Mouse (Mus musculus) gastrocnemius, postnatal 10 days (tissue): Measurements from ENCODE around the gene Tmem230. TPM values are rescaled to one million over a fixed set of nuclear protein-coding genes. Genes with fewer than 3 reads are reported as not detected.
"Not testable (repeated sequence)": the region's sequence is repeated elsewhere in the genome, so short reads cannot be mapped to it uniquely, and the experiment has no call there.

ENCODE experiments used
- DNase-seq: peaks from one replicate; pipeline ENCODE4 v3.0.0; 2021; ENCODE audit warnings: mixed read lengths
- total RNA-seq, 2 experiments: library from RNA; stranded (reverse); gene quantifications; 2 replicates each; pipeline ENCODE4 v1.2.3; 2021

Gene Tmem230
- total RNA-seq, 2 experiments from 2014 or later, result 21.6 to 26.9 TPM

DNA sequence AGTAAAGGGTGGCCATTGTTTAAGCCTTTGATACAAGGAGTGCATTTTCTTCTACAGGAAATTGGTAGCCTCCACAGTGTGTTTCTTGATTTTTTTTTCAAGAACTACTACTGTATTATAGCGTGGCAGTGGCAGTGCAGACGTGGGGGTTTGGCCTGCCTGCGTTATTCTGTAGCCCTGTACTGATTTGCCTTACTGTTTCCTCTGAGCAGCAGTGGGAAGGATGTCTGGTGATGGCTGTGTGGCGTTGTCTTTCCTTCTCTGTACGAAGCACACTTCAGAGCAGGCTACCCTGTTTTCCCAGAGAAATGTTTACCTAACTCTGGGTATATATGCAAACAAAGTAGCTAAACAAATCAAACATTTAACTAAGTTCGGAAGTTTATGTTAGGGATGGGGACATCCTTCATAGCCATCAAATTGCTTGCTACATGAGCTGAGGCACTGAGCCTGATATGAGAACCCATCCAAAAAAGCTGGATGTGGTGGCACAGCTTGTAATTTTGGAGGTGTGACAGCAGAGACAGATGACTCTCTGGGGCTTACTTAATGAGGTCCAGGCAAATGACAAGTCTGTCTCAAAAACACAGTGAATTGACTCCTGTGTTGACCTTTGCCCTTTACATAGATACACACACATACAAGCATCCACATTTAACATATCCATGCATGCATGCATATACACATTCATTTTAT, 25.2 kb upstream of the Tmem230 start:
- DNase-seq, result no peak

DNA sequence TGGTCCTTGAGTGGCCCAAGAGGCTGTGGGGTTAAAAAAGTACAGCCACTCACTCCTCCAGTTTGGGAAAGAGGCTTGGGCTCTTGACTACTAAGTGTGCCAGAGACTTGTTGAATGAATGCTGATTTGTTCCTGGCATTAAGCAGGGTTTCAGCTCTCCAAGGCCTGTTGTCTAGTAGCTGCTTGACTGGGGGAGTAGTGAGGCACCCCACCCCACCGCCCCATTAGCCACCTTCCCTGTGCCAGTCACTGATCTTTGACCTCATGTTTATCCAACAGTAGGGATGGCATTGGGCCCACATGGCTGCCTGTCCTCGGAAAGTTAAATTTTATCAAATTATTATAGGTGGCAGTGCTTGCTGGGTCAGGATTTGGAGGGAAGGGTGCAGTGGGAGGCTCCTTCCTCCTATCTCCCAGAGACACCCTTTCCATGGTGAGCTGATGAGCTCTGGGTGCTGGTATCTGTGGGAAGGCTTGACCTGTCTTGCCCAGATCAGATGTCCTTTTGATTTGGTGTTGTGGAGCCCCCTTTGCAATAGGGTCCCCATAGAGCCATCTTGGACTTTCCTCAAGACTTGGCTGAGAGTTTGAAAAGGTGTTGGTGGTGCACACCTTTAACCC, 22.8 kb upstream of the Tmem230 start:
- DNase-seq, result no peak

DNA sequence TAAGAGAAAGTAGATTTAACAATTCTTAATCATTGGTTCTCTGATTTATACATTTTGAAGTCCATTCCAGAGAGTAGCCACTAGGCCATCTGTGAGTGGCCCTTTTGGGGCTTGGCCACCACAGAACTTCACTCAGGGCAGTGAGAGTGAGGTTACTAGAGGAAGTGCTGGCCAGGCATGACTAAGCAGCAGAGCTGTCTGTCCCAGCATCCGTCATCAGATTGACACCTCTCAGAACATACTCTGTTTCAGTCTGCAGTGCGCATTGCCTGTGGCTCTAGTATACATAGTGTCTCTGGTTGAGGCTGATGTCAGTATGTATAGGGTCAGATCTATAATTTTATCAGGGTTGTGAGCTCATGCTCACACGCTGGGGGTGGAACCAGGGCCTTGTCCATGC, 21.6 kb upstream of the Tmem230 start:
- no peak for DNase-seq

DNA sequence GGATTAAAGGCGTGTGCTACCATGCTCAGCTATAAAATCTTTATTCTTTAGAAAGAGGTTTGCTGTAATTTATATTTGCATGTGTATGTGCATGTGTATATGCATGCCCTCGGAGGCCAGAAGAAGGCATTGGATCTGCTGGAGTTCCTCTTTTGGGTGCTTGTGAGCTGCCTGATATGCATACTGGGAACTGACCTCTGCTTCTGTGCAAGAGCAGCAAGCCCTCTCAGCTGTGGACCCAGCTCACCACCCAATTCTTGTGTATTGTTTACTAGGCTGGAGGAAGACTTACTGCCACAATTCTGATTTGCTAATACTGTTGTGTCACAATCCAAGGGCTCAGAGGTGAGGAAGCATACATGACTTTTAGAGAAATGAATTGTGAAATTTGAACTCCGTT, 18.5 kb upstream of the Tmem230 start:
- DNase-seq, result no peak

DNA sequence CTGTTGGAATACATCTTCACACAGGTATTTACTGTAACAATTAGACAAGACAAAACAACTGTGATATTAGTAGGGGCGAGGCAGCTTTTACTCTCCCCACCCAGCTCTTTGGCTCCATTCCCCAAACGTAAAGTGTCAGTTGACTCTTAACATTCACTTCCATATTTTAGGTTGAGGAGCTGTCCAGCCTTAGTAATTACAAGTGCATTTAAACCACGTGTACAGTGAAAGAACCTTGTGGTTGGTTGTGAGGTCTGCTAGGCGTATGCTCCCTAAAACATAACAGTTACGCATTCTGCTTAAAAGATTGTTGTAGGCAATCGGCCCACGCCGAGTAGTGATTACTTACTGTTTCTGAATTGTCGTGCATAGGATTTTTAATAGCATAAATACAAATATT, 17.6 kb upstream of the Tmem230 start:
- DNase-seq, result no peak

DNA sequence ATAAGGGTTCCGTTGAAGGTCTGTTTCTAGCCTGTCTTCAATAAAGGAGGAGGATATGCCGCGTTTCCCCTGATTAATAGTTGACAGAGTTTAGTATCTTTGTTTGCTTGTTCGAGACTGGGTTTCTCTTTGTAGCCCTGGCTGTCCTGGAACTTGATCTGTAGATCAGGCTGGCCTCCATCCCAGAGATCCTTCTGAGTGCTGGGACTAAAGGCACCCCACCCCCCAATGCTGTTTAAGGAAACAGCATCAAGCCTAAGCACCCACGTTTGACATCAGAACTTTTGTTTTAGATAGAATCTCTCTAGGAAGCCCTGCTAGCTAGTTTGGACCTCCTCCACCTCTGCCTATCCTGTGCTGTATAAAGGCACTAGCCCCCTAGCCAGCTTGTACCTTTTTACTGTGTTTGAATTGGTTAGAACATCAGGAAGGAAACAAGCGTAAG, 16.7 kb upstream of the Tmem230 start:
- DNase-seq, result no peak

DNA sequence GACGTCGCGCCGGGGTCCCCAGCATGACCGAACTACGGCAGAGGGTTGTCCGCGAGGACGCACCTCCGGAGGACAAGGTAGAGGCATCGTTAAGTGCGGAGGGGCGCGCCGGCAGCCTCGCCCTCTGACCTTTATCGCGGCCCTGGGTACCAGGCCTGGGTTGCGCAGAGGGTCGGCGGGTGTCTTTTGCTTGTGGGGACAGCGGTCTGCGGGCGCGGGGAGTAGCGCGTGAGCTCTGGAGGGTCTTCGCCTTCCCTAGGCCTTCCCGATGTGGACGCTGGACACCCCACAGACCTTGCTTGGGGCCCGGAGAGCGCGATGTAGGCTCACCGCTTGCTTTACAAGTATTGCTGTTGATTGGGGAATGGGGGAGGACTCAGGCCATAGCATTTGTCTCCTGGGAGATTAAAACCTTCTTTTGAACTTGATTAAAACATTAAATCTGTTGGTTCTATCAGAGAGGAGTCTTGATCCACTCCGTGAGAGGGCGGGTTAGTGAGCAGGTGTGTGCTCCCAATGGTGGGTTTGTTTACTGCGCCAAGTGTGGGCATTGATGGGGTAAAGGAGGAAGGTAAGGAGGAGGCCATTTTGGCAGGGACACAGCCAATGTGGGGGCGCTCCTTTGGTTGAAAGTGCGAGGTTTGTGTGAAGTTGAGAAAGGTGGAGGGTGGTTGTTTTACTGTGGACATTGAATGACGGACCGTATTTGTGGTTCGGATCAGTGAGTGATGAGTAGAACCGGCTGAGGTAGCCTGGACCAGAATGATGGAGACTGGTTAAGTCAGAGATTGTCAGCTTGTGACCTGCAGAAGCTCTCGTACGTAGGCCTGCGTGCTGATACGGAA, 16.0 kb upstream of the Tmem230 start:
- DNase-seq, result no peak

DNA sequence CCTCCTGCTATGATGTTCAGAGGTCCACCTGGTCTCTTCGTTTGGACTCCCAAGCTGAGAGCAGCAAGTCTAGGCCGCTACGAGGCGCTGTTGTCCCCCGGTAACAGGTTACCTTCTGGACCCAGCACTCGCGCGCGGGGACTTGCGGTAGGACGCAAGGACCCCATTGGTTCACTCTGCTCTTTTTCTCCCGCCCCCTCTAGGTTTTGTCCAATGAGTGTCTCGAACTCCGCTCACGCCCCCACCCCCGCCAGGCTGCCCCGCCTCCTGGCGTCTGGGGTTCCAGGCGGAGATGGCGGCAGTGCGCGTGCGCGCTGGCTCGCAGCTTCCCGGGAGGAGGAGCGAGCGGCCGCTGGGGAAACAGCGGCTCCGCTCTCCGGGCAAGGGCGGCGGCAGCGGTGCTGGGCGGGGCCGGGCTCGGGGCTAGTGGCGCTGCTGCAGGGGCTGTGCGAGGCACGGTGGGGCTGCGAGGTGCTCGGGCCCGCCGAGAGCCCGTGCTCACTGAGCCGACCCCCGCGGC, 15.3 kb upstream of the Tmem230 start, which contains the start of gene Cds2:
Gene Cds2 (plus strand): TSS at position 270 of the 520 bp plus-strand sequence.
- peak; percentile 99 for DNase-seq

DNA sequence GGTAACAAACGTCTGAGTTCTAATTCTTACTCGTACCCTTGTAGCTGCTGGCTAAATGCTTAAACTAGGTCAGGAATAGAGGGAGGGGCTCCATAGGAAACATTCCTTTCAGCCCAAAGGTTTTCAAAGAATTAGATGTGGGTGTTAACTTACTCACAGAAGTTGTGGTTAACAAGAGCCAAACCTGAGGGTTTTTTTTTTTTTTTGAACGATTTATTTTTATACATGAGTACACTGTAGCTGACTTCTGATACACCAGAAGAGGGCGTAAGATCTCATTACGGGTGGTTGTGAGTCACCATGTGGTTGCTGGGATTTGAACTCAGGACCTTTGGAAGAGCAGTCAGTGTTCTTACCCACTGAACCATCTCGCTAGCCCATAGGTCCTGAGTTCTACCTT, 14.6 kb upstream of the Tmem230 start:
- DNase-seq, result no peak

DNA sequence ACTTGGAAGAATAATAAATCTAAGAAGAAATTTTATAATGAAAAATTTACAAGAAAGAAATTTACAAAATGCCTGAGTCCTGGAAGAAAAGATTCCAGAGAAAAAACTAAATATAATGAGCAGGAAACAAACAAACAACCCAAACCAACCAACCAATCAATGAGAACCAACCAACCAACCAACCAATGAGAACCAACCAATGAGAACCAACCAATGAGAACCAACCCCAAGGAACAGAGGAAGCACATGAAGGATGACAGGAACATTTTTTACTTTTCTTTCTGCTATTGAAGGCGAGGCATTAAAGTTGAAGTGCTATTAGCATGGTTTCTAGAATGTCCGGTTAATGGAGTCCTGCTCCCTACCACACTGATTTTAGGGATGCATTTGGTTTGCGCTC, 13.0 kb upstream of the Tmem230 start:
- DNase-seq, result no peak

DNA sequence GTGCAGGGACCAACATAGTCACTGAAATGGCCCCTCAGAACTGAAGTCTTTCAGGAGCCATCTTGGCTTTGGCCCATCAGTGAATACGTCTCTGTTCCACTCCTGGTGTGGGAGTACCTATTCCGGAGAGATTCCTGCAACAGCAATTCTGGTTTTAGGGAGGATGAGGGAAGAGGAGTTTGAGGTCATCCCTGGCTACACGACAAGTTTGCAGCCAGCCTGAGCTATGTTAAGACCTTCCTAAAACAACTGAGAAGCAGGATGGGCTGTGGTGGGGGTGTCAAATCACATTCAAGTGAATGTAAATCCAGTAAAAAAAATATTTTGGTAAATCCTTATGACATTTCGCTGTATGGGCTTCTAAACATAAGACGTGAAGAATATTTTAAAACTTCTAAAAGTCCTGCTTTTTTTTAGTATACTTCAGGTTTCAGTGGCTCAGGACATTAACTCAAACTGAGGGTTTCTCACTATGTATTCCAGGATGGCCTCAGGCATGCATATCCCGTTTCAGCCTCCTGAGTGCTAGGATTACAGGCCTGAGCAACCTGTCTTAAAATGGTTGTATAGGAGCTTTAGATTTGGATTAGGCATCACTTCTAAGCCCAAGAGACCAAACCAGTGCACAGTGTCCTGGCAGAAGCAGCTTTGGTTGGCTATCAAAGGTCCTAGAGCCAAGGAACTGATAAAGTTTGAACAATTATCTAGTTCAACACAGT, 9.9 kb upstream of the Tmem230 start:
- no peak for DNase-seq

DNA sequence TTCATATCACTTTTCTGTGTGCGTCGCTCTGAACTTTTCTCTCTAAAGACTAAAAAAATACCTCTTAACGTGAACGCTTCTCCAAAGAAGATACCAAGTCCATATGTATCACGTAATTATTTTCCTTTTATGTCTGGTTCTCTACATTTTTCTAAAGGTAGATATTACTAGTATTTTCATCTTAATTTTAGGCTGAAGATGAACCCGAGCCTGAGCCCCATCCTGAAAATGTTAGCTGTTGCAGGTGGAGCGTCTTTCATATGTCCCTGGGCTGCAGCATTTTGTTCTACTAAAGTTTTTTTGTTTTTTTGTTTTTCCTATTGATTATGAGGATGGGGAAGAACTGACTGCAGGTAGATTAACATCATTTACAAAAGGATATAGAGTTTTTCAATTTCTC, 6.0 kb upstream of the Tmem230 start:
- no peak for DNase-seq

DNA sequence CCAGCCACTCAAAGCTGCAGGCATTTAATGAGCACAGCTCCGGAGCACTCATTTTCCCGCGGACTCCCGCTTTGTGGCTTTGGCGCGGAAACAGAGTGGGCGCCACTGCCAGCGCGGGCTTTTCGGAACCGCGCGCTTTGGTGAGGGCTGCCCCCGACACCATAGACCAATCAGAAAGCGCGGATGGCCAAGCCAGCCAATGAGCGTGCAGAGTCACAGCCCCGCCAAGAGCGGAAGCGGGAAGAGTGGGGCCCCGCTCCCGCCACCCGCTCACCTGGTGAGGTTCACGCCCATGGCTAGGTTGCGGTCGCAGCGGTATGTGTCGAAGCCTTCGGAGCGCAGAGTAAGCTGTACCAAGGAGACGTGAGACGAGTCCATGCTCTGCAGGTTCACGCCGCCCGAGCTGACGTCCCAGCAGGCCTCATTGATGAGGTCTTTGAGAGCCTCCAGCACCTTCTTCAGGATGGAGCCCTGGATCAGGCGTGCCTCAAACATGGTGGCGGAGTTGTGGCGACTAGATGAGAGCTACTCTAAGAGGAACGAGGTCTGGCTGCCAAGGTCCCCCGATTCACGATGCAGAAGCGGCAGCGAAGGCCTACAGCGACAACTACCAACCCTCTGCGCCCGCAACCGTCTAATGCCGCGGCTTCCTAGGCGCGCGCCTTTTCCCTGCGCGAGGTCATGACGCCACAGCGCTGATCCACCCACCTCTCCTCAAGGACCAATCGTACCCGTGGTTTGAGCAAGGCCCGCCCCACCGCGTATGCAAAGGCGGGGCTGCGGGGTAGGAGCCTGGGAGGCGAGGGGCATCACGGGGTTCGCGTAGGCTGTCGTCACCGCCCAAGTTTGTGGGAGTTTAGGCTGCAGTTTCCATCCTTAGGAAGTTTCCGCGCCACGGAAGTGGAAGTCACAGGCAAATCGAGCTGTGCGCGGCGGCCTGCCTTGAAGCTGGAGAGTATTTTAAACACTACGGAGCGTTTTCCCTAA, 5.2 kb upstream of the Tmem230 start, which contains the start of gene Pcna:
Gene Pcna (minus strand): TSS at position 773 of the 987 bp plus-strand sequence.
- peak; percentile 93 for DNase-seq

DNA sequence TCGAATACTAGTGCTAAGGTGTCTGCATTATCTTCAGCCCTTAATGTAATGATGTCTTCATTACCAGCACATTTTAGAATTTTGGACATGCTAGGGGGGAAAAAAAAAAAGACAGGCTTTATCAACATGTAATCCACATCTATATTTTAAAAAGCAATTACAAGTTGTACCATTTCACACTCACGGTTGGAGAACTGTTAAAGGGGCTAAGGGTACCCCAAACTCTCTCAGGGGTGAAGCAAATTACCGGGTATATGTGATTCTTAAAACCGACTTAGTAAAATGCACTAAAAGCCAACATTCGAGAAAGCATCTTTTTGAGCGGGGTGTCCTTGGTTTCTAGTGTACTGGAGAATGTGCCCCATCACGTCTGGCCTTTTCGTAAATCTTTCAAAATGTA, 4.3 kb upstream of the Tmem230 start:
- no peak for DNase-seq

DNA sequence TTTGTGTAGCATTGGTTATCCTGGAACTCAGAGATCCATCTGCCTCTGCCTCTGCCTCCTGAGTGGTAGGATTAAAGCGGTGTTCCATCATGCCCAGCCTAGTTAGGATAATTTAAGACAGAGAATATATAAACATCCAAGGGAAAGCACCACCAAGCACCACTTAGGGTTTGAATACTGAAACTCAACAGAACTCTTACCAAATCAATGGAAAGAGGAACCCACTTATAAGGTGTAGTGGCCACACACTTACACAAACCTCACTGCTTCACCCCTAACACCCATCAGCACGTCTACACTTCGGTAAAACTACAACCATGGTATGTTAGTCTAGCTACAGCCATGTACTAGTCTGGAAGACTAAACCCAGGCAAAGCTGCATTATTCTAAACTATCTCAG, 4.2 kb downstream of the Tmem230 start:
- no peak for DNase-seq

DNA sequence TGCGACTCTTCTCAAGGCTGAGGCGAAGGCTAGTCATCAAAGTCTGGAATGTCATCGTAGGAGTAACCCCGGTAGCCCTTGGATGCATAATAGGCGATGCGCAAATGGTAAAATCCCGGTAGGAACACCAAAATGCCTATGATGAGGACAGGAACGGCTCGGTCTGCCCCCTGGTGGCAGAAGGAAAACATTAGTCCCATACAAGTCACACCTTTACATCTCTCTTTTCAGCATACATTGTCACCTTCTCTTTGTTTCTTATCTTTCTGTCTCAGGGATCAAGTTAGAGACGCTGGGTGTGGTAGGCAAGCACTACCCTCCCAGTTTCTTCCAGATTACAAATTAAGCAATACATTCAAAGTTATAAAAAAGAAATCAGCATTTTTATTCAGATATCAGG, 7.2 kb downstream of the Tmem230 start:
- peak; percentile 72 for DNase-seq

DNA sequence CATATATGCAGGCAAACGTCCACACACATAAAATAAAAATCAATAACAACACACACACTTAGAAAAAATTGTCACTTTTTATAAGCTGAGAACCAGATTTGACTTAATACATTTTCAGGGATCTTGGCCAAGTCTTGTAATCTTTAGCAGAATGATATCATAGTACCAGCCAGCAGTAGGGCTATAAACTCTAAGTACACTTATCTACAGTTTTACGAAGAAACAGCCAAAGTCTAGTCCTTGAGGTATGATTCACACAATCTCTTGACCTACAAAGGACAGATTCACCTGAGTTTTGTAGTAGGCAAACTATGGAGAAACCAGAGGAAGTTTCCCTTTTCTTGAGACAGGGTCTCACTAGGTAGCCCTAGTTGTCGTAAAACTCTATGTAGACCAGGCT, 8.2 kb downstream of the Tmem230 start:
- DNase-seq, result not testable (repeated sequence)

DNA sequence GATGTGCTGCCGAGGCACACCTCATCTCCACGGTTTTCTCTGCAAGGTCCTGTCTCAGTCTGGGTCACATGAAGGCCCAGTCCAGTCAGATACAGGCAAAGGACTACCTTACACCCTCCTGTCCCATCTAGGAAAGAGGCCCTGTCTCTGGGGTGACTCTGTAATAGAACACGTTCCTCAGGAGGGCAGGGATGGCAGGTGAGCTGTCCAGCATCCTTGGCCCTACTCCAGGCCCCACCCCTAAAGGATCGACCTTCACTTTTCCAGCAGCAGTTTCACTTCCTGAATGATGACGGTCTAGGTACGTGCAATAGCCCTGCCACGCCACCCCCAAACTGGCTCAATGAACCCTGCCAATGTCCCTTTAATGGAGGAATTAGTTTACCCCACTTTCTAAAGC, 11.6 kb downstream of the Tmem230 start:
- DNase-seq, result no peak

DNA sequence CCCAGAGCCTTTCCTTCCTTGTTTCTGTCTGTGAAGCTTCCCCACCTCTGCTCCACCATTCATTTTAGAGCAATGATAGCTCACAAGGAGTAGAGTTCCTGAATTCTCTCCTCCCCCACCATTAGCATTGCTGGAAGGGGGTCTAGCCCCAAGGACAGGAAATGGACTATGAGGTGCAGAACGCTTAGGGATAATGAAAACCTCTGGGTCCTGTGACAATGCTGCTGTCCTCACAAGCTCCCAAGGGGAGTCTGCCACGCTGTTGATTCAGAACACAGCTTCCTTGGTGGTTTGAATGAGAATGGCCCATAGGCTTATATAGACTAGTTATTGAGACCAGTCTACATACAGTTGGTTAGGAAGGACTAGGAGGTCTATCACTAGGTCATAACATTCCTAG, 12.3 kb downstream of the Tmem230 start:
- no peak for DNase-seq

DNA sequence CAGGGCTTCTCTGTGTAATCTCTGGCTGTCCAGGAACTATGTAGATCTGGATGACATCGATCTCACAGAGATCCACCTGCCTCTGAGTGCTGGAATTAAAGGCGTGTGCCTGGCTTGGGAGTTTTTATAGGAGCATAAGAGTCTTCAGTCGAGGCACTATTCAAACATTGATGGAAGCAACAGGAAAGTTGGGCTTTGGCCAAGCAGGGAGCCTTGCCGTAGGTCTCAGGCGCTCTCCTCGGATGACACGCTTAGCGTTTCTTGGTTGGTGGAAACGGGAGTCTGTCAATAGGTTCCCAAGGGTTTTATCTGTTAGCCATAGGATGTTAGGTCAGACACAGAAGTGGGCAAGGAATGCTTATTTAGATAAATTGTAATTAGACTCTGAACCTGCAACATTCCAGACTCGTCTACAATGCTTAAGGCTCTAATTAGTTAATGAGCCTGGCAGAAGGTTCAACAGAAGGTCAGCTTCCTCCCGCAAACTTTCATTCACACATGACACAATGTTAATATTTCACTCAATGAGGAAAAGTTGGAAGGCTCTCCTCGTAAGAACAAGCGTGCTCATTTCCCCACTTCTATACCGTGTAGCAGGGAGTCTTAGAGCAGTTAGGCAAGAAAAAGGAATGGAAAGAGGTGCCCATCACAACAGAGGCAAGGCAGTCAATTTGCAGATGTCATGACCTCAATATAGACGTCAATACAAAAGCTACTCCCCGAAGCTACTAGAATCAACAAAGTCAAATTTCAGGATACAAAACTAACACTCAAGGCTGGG, 13.4 kb downstream of the Tmem230 start:
- DNase-seq, result no peak
